Mouse (Mus musculus) heart, adult 2 months (tissue): Measurements from ENCODE around the gene Kcnip2. TPM values are rescaled to one million over a fixed set of nuclear protein-coding genes. Genes with fewer than 3 reads are reported as not detected.

Experiments
- DNase-seq, 2 experiments: peaks; one replicate each; pipeline ENCODE4 v3.0.0; 2021
- H3K27ac ChIP-seq: fragments of 200-600 bp; 2 replicates; pipeline ENCODE4 v1.8.1; 2022
- H3K27me3 ChIP-seq: fragments of 200-500 bp; 2 replicates; pipeline ENCODE4 v1.6.1; 2012; ENCODE audit warnings: mild to moderate bottlenecking, low read length, inconsistent platforms, mixed read lengths; ENCODE audit not compliant: control insufficient read depth, insufficient read depth
- H3K36me3 ChIP-seq: fragments of 200-500 bp; 2 replicates; pipeline ENCODE4 v1.6.1; 2012; ENCODE audit warnings: low read length, inconsistent platforms; ENCODE audit not compliant: control insufficient read depth, insufficient read depth
- H3K4me1 ChIP-seq: fragments of 200-500 bp; 2 replicates; pipeline ENCODE4 v1.6.1; 2011; ENCODE audit warnings: low read length; ENCODE audit not compliant: control insufficient read depth, insufficient read depth
- H3K4me3 ChIP-seq: fragments of 200-600 bp; 2 replicates; pipeline ENCODE4 v1.8.1; 2022
- H3K79me2 ChIP-seq: fragments of 200-500 bp; replicated peaks from 2 replicates; pipeline ENCODE4 v1.6.1; 2012; ENCODE audit warnings: mild to moderate bottlenecking, inconsistent platforms, low read length, moderate library complexity, mixed read lengths; ENCODE audit not compliant: control insufficient read depth, insufficient read depth
- H3K9ac ChIP-seq: fragments of 200-500 bp; 2 replicates; pipeline ENCODE4 v1.6.1; 2012; ENCODE audit warnings: low read depth, mild to moderate bottlenecking, control low read depth, inconsistent platforms, low read length, mixed read lengths
- CTCF ChIP-seq: fragments of 200-600 bp; IDR thresholded peaks from 2 replicates; pipeline ENCODE4 v1.8.1; 2022; ENCODE audit warnings: antibody characterized with exemption, mild to moderate bottlenecking, moderate library complexity
- EP300 ChIP-seq: fragments of 200-500 bp; IDR thresholded peaks from 2 replicates; pipeline ENCODE4 v1.6.1; 2011; ENCODE audit warnings: low read depth, low read length, control low read depth; ENCODE audit not compliant: insufficient read depth
- POLR2A ChIP-seq: fragments of 200-500 bp; IDR thresholded peaks from 2 replicates; pipeline ENCODE4 v1.6.1; 2011; ENCODE audit warnings: mild to moderate bottlenecking, low read depth, low read length, control low read depth; ENCODE audit not compliant: insufficient read depth
- WGBS: fragments of 180-500 bp; shearing (Covaris S2); methylation state at CpG from one replicate; pipeline ENCODE4 v1.1.7; 2018; 5-methylcytosine and 5-hydroxymethylcytosine counted together
- intact Hi-C: fragments of 180-260 bp; cut with DNase I; formaldehyde crosslinking; loops from one replicate; pipeline ENCODE4 v1.15.1; 2025
- polyA plus RNA-seq: library from polyadenylated mRNA; depleted of rRNA; stranded (reverse); fragments of >200 nt; gene quantifications from 2 replicates; pipeline ENCODE4 v1.2.3, GENCODE M21; 2012
- total RNA-seq, 2 experiments: library from RNA; stranded (reverse); gene quantifications; 2 replicates each; pipeline ENCODE4 v1.2.3; 2021

Gene Kcnip2
- total and polyA plus RNA-seq, 3 experiments: 174 to 216 (median 203) TPM

DNA sequence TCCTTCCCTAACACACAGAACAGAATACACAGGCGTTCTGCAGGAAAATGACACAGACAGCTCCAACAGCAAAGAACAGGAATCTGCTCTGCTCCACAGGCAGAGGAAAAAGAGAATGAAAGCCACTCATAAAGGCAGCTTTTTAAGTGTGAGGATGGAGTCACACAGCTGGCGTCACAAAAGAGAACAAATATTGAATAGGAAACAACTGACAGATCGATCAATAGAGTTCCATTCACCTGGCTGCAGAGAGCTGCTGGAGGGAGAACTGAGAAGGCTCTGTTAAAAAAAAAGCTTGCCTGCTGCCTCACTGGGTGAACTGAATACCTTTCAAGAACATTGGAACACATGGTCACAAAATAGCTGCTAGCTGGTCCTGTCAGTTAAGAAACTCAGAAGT, 28.3 kb upstream of the Kcnip2 start:
- 92% methylated on average over 3 of the region's 3 CpGs for WGBS

DNA sequence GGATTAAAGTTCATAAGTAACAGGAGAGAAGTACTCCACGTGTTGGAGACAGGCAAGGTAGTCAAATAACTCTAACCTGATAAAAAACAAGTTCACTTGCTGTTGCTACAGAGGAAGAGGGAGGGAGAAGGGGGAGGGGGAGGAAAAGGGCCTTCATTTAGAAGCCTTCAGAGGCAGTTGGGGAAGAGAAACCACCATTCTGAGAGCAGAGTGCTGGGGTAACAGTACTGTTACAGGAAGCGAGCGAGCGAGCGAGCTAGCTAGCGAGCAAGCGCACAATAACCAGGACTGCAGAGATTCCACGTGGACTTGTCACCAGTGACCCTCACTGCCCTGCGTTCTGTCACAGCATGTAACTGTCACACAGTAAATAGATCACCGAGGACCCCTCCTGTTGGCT, 27.6 kb upstream of the Kcnip2 start:
- Histone ChIP-seq H3K79me2 (no peaks in the 10 kb centered on the region), H3K36me3 (no peaks in the 10 kb centered on the region), H3K27ac (no peak overlapping the region), H3K4me1 (no peaks in the 10 kb centered on the region), H3K4me3 (no peak overlapping the region), H3K9ac (no peak overlapping the region), H3K27me3 (no peaks in the 10 kb centered on the region)
- 58% methylated on average over 10 of the region's 10 CpGs for WGBS
- no peak for DNase-seq
- TF ChIP-seq EP300: no peak
- no peak for TF ChIP-seq POLR2A
- TF ChIP-seq CTCF: no peak
- intact Hi-C loops: no loop called here

More for the DNA sequence above, 28.3 kb upstream of the Kcnip2 start:
- Histone ChIP-seq H3K27ac (no peak overlapping the region), H3K79me2 (no peaks in the 10 kb centered on the region), H3K27me3 (no peaks in the 10 kb centered on the region), H3K4me3 (no peak overlapping the region), H3K36me3 (no peaks in the 10 kb centered on the region), H3K9ac (no peak overlapping the region), H3K4me1 (no peaks in the 10 kb centered on the region)
- intact Hi-C loops: no loop called here
- DNase-seq: no peak
- no peak for TF ChIP-seq POLR2A
- TF ChIP-seq CTCF: no peak
- no peak for TF ChIP-seq EP300

DNA sequence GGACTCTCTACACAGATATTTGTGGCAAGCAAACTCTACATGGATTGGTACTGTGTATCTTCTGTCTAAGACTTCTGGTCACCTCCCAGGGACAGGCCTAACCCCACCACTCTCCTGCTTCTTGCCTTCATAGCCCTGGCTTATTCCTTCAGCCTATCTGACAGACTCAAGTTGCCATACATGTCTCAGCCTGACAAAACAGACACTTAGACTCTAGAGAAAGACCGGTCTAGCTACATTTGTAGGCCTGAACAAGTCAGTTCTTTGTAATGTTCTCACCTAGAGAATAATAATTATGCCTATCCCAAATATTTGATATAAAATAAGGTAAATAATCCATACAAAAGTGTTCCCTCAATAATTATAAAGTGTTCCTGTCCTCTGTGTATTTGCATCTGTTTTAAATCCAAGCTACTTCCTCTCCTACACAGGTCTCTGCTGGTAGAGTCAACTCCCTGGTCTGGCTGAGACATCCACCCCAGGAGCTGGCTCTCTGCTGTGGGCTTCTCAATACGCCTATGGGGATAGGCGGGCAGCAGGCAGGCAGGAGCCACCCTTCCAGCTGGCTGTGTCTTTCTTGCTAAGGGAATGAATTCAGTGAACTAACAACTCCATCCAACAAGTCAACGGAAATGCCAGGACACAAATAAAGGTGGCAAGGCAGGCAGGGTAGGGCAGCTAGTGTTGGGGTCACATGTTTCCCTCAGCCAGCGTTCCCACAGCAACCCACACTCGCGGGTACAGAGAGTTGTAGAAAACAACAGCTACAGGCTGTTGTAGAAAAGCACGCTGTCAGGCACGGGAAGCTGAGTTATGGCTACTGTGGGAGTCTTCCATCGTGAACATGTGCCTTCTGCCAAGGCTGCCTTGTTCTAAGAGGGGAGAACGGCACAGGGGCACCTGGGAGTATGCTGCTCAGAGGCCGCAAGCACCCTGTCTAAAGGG, 21.5 kb upstream of the Kcnip2 start:
- WGBS: 71% methylated on average over 12 of the region's 12 CpGs
- Histone ChIP-seq H3K27me3 (no peaks in the 10 kb centered on the region), H3K79me2 (no peaks in the 10 kb centered on the region), H3K27ac (peak overlapping the region; percentile 40), H3K4me3 (no peak overlapping the region), H3K36me3 (no peaks in the 10 kb centered on the region), H3K4me1 (no peaks in the 10 kb centered on the region; the same call in 1 of the 2 replicates), H3K9ac (no peak overlapping the region)
- DNase-seq: no peak
- TF ChIP-seq POLR2A: no peak
- no peak for TF ChIP-seq CTCF
- no peak for TF ChIP-seq EP300
- intact Hi-C loops: no loop called here

DNA sequence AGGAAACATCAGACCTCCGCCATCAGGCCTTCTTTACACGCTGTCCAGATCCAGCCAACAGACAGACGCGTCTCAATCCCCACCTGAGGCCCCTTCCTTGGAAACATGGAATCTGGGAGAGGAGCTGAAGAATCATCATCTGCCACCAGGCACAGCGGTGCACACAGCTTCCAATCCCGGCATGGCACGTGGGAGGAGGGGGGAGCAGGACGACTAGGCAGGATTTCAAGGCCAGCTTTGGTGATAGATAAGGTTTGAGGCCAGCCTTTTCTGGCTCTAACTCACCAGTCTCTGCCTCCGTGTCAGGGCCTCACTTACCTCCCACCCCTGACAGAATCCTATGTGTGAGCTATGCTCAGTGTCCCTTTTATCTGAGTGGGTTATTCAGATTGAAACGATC, 19.6 kb upstream of the Kcnip2 start:
- H3K27ac ChIP-seq: peak overlapping the region; percentile 53
- H3K36me3 ChIP-seq: no peaks in the 10 kb centered on the region; the same call in 1 of the 2 replicates

DNA sequence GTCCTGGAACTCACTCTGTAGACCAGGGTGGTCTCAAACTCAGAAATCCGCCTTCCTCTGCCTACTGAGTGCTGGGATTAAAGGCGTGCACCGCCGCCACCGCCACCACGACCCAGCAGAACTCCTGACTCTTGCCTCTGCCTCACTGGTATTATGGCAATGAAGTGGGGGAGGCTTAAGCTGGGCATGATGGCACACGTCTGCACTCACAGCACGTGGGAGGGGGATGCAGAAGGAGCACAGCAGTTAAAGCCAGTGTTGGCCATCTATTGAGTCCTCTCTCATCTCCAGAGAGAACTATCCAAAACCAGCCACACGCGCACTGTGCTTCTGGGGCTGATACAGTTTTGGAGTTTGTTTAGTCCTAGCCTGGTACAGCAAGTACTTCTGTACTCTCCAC, 17.8 kb upstream of the Kcnip2 start:
- Histone ChIP-seq H3K27me3 (no peaks in the 10 kb centered on the region), H3K4me3 (no peak overlapping the region), H3K27ac (no peak overlapping the region), H3K9ac (no peak overlapping the region), H3K79me2 (no peaks in the 10 kb centered on the region), H3K4me1 (no peaks in the 10 kb centered on the region; the same call in 1 of the 2 replicates), H3K36me3 (no peaks in the 10 kb centered on the region; the same call in 1 of the 2 replicates)
- no peak for DNase-seq
- no peak for TF ChIP-seq EP300
- no peak for TF ChIP-seq CTCF
- TF ChIP-seq POLR2A: no peak
- 86% methylated on average over 10 of the region's 10 CpGs for WGBS
- intact Hi-C loops: no loop called here

More for the DNA sequence above, 19.6 kb upstream of the Kcnip2 start:
- Histone ChIP-seq H3K79me2 (no peaks in the 10 kb centered on the region), H3K27me3 (no peaks in the 10 kb centered on the region), H3K4me1 (no peaks in the 10 kb centered on the region; the same call in 1 of the 2 replicates), H3K9ac (0 out of 2 replicates have a peak overlapping the region, but pooled peaks have one; percentile 0), H3K4me3 (no peak overlapping the region)
- DNase-seq: peak in 1 of 2 experiments; percentile 55
- intact Hi-C loops: no loop called here
- WGBS: 48% methylated on average over 10 of the region's 10 CpGs
- TF ChIP-seq POLR2A (no peak), EP300 (no peak), CTCF (no peak)

DNA sequence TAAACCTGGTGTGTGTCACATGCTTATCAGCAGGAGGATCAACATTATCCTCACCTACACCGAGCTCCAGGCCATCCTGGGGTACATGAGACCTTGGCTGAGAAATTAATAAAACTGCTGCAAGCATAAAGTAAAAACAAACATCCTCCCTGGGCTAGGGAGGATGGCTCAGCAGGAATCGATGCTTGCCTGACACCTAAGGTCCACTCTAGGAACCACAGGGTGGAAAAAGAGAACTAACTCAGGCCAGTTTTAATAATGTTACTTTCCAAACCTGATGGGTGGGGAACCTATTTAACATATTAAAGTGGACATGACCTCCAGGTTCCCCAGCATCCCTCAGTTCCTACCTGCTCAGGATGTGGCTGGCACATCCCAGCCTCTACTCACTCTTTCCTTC, 14.8 kb upstream of the Kcnip2 start:
- H3K27me3 ChIP-seq: no peaks in the 10 kb centered on the region
- H3K4me1 ChIP-seq: peaks cover 2% of the 10 kb centered on the region; the same call in 1 of the 2 replicates
- peaks cover 4% of the 10 kb centered on the region for H3K36me3 ChIP-seq
- no peak overlapping the region for H3K9ac ChIP-seq
- intact Hi-C loops: no loop called here
- TF ChIP-seq POLR2A (no peak), EP300 (no peak), CTCF (peak; percentile 54)
- DNase-seq: no peak
- no peaks in the 10 kb centered on the region for H3K79me2 ChIP-seq
- no peak overlapping the region for H3K4me3 ChIP-seq
- no peak overlapping the region for H3K27ac ChIP-seq
- WGBS: 35% methylated on average over 2 of the region's 2 CpGs
